Comparison of ENCODE assay signal across 29 mouse cellular contexts in genomic region chr6:18856487-18857078, GRCm38 (mm10). TPM values are rescaled to one million over a fixed set of nuclear protein-coding genes. Genes with fewer than 3 reads are reported as not detected.
A peak's percentile ranks its signal among the peaks of the same experiment; 100 is the strongest.
DNase-seq lines count a peak whose midpoint lies in the region; ATAC-seq and TF ChIP-seq lines count a peak whose summit lies in the region.
"Had no signal": no experiment of that assay in that cellular context is flagged by ENCODE, and none has a peak within 500 bp of the region (broad histone marks: within the 10 kb centered on the region; RNA-seq: fewer than 3 reads in every experiment).

No protein-coding gene starts in this region.

- no peak for DNase-seq in frontal cortex, postnatal 25 days (ENCODE audit: low spot score in 2 of 2)
- DNase-seq in layer of hippocampus, adult 2 months (ENCODE audit: low spot score in 2 of 2) = no peak
- no peak for DNase-seq in layer of hippocampus, postnatal 36 days
- DNase-seq in midbrain, postnatal 0 days (ENCODE audit: low spot score) = no peak
- no peak for DNase-seq in right cerebral cortex, postnatal 25 days
- DNase-seq in urinary bladder, postnatal 36 days (ENCODE audit: low spot score in 2 of 2) = no peak
- DNase-seq: adrenal gland, postnatal 14 days; cerebellum, adult 11 months; cerebellum, postnatal 14 days; gastrocnemius, adult 2 months; kidney, adult 8-10 months; kidney, postnatal 36 days; lung, adult 18-20 months; lung, postnatal 14 days; thymus, adult 18-20 months; thymus, postnatal 4 days had no signal

- no peak overlapping the region for H3K4me2 ChIP-seq in midbrain, embryonic 13.5 days (replicated peaks)
- H3K4me2 ChIP-seq in midbrain, postnatal 0 days (ENCODE audit: low read depth, low read length, poor library complexity, severe bottlenecking) = no peak overlapping the region
- H3K4me2 ChIP-seq: embryonic facial prominence, embryonic 15.5 days; hindbrain, embryonic 14.5 days; stomach, embryonic 15.5 days had no signal

- no peaks in the 10 kb centered on the region for H3K27me3 ChIP-seq in midbrain, embryonic 13.5 days
- no peaks in the 10 kb centered on the region for H3K27me3 ChIP-seq in midbrain, postnatal 0 days (ENCODE audit: insufficient read depth, low read length)
- H3K27me3 ChIP-seq: embryonic facial prominence, embryonic 15.5 days; megakaryocyte, embryonic 14.5 days; stomach, embryonic 15.5 days had no signal

- H3K36me3 ChIP-seq in midbrain, embryonic 13.5 days = peaks cover 52% of the 10 kb centered on the region
- H3K36me3 ChIP-seq in midbrain, postnatal 0 days (ENCODE audit: insufficient read depth, low read length) = peaks cover 7% of the 10 kb centered on the region

- no peaks in the 10 kb centered on the region for H3K9me3 ChIP-seq in midbrain, embryonic 13.5 days
- no peaks in the 10 kb centered on the region for H3K9me3 ChIP-seq in midbrain, postnatal 0 days (ENCODE audit: low read length)
- H3K9me3 ChIP-seq: embryonic facial prominence, embryonic 15.5 days; stomach, embryonic 15.5 days had no signal

- WGBS in midbrain, embryonic 13.5 days = 98% methylated on average over 3 of the region's 3 CpGs
- WGBS in midbrain, postnatal 0 days = 96% methylated on average over 3 of the region's 3 CpGs

- TF ChIP-seq CTCF in layer of hippocampus, adult 2 months (conservative IDR thresholded peaks at IDR 0.05) = no peak
- TF ChIP-seq CTCF in midbrain, postnatal 0 days (IDR thresholded peaks at IDR 0.05) = no peak

- no peak overlapping the region for H3K4me3 ChIP-seq in layer of hippocampus, adult 2 months
- H3K4me3 ChIP-seq in midbrain, embryonic 13.5 days (replicated peaks) = no peak overlapping the region
- no peak overlapping the region for H3K4me3 ChIP-seq in midbrain, postnatal 0 days (ENCODE audit: low read depth, low read length)
- H3K4me3 ChIP-seq: embryonic facial prominence, embryonic 15.5 days; gastrocnemius, adult 2 months; heart, embryonic 10.5 days; megakaryocyte, embryonic 14.5 days; stomach, embryonic 15.5 days had no signal

- H3K4me1 ChIP-seq in midbrain, embryonic 13.5 days (replicated peaks) = peaks cover 5% of the 10 kb centered on the region; the same call in 1 of the 2 replicates
- no peaks in the 10 kb centered on the region for H3K4me1 ChIP-seq in midbrain, postnatal 0 days (ENCODE audit: insufficient read depth, low read length)
- H3K4me1 ChIP-seq: embryonic facial prominence, embryonic 15.5 days; heart, embryonic 10.5 days; stomach, embryonic 15.5 days had no signal

- ATAC-seq in frontal cortex, adult (ENCODE audit: low TSS enrichment) = peak; percentile 72
- peak; percentile 56; the same call in 1 of the 2 replicates for ATAC-seq in midbrain, embryonic 13.5 days
- no peak for ATAC-seq in midbrain, postnatal 0 days (ENCODE audit: low FRiP score)

- peak overlapping the region; percentile 23; the same call in 1 of the 2 replicates for H3K27ac ChIP-seq in layer of hippocampus, adult 2 months
- no peak overlapping the region for H3K27ac ChIP-seq in midbrain, embryonic 13.5 days
- no peak overlapping the region for H3K27ac ChIP-seq in midbrain, postnatal 0 days (ENCODE audit: low read depth, low read length)
- H3K27ac ChIP-seq: embryonic facial prominence, embryonic 15.5 days; gastrocnemius, adult 2 months; heart, embryonic 10.5 days; hindbrain, embryonic 14.5 days; stomach, embryonic 15.5 days had no signal

- H3K9ac ChIP-seq in midbrain, embryonic 13.5 days (replicated peaks) = no peak overlapping the region
- no peak overlapping the region for H3K9ac ChIP-seq in midbrain, postnatal 0 days (replicated peaks; ENCODE audit: low read length, poor library complexity, severe bottlenecking)
- H3K9ac ChIP-seq: embryonic facial prominence, embryonic 15.5 days; hindbrain, embryonic 14.5 days; stomach, embryonic 15.5 days had no signal

RNA-seq across cellular contexts. Expression of gene Lsm8, which starts 8.2 kb away (rescaled TPM):
- total RNA-seq in layer of hippocampus, adult 2 months (2021) = 10 to 100 TPM; 39.0 to 39.5 TPM
- 10 to 100 TPM; 44.9 to 49.8 TPM for total RNA-seq in layer of hippocampus, postnatal 36 days (2021)
- polyA plus RNA-seq in midbrain, embryonic 13.5 days (2015; fragmentation: Nextera tagmentation; extraction: Ambion mirVana) = 172 and 196 TPM in 2 replicates
- 42.8 and 51.4 TPM in 2 replicates for total RNA-seq in midbrain, postnatal 0 days (2014; rRNA removed)
- polyA plus RNA-seq in midbrain, postnatal 0 days (2015; fragmentation: Nextera tagmentation; extraction: Ambion mirVana) = 71.1 and 71.7 TPM in 2 replicates

RNA-seq across cellular contexts. Expression of gene Ankrd7, which starts 9.5 kb away (rescaled TPM):
- not detected for total RNA-seq in layer of hippocampus, adult 2 months (2021)
- not detected for total RNA-seq in layer of hippocampus, postnatal 36 days (2021)
- not detected in 2 replicates for polyA plus RNA-seq in midbrain, embryonic 13.5 days (2015; fragmentation: Nextera tagmentation; extraction: Ambion mirVana)
- not detected in 2 replicates for total RNA-seq in midbrain, postnatal 0 days (2014; rRNA removed)
- polyA plus RNA-seq in midbrain, postnatal 0 days (2015; fragmentation: Nextera tagmentation; extraction: Ambion mirVana) = 0.14 TPM in 1 of 2 replicates, not detected in the other
- total RNA-seq: adrenal gland, postnatal 14 days; gastrocnemius, adult 2 months; layer of hippocampus, postnatal 10 days; MEL had no signal
- polyA plus RNA-seq: embryonic facial prominence, embryonic 15.5 days; gonadal fat pad, adult 2 months; heart, postnatal 0 days; hindbrain, embryonic 14.5 days; neural tube, embryonic 14.5 days; spleen, adult 2 months had no signal
